In genomic region chr2:20735444-20735843, GRCm38 (mm10) we compare ENCODE assay signal across 15 mouse cellular contexts.
DNase-seq lines count a peak whose midpoint lies in the region; ATAC-seq and TF ChIP-seq lines count a peak whose summit lies in the region.
"Had no signal": no experiment of that assay in that cellular context is flagged by ENCODE, and none has a peak within 500 bp of the region (broad histone marks: within the 10 kb centered on the region; RNA-seq: fewer than 3 reads in every experiment).

No protein-coding gene starts in this region.

- no peak for TF ChIP-seq POLR2A in liver, adult 2 months (IDR thresholded peaks at IDR 0.05; ENCODE audit: extremely low read depth, insufficient read depth, low read length)
- TF ChIP-seq POLR2A in ES-Bruce4 (IDR thresholded peaks at IDR 0.05; ENCODE audit: insufficient read depth, low read length) = no peak

- peak; percentile 13 for DNase-seq in embryo, embryonic 10 days (ENCODE audit: low spot score)
- no peak for DNase-seq in embryo, embryonic 11 days
- DNase-seq in liver, adult 2 months (ENCODE audit: extremely low read depth, low read depth, low spot score) = peak; percentile 24
- no peak for DNase-seq in cerebellum, adult 18-20 months
- no peak for DNase-seq in right cerebral cortex, postnatal 36 days (ENCODE audit: low spot score in 2 of 2)
- DNase-seq: cerebellum, adult 8-10 months; heart, adult 2 months; heart, postnatal 36 days; kidney, adult 2 months; liver; right cerebral cortex, postnatal 4 days had no signal

- no peak for TF ChIP-seq EP300 in ES-Bruce4 (IDR thresholded peaks at IDR 0.05; ENCODE audit: insufficient read depth, low read depth, low read length)

- H3K27ac ChIP-seq in liver, adult 2 months (replicated peaks; ENCODE audit: insufficient read depth, low read depth, low read length) = no peak overlapping the region
- H3K27ac ChIP-seq in liver, embryonic 12.5 days = no peak overlapping the region
- H3K27ac ChIP-seq in ES-Bruce4 (ENCODE audit: insufficient read depth, low read length) = peak overlapping the region; percentile 94
- H3K27ac ChIP-seq: heart, adult 2 months; layer of hippocampus, adult 2 months had no signal

- H3K27me3 ChIP-seq in liver, adult 2 months (ENCODE audit: control insufficient read depth, insufficient read depth, low read length) = no peaks in the 10 kb centered on the region
- no peaks in the 10 kb centered on the region for H3K27me3 ChIP-seq in liver, embryonic 12.5 days (replicated peaks)
- no peaks in the 10 kb centered on the region for H3K27me3 ChIP-seq in ES-Bruce4 (ENCODE audit: control insufficient read depth, insufficient read depth, low read length, poor library complexity, severe bottlenecking)

- H3K4me2 ChIP-seq in liver, embryonic 12.5 days = no peak overlapping the region

- no peak overlapping the region for H3K4me3 ChIP-seq in liver, adult 2 months (ENCODE audit: insufficient read depth, low read depth, low read length)
- H3K4me3 ChIP-seq in liver, embryonic 12.5 days = no peak overlapping the region
- H3K4me3 ChIP-seq in ES-Bruce4 (ENCODE audit: low read depth, low read length) = no peak overlapping the region
- H3K4me3 ChIP-seq: heart, adult 2 months; layer of hippocampus, adult 2 months had no signal

- TF ChIP-seq CTCF in liver, adult 2 months (IDR thresholded peaks at IDR 0.05; ENCODE audit: low read depth, low read length) = no peak
- TF ChIP-seq CTCF in ES-Bruce4 (IDR thresholded peaks at IDR 0.05; ENCODE audit: low read depth, low read length) = no peak

- WGBS in liver, adult 2 months = 79% methylated on average over 3 of the region's 3 CpGs
- 62% methylated on average over 3 of the region's 3 CpGs for WGBS in liver, embryonic 12.5 days (ENCODE audit: insufficient replicate concordance)

- no peak for ATAC-seq in liver, embryonic 12.5 days
- peak; percentile 57 for ATAC-seq in megakaryocyte progenitor cell, adult 5-6 weeks (replicated peaks; ENCODE audit: poor library complexity)

- H3K36me3 ChIP-seq in liver, adult 2 months (ENCODE audit: control insufficient read depth, insufficient read depth, low read length) = no peaks in the 10 kb centered on the region
- no peaks in the 10 kb centered on the region for H3K36me3 ChIP-seq in liver, embryonic 12.5 days
- 0 out of 2 replicates have a peak, but pooled peaks cover 7% of the 10 kb centered on the region for H3K36me3 ChIP-seq in ES-Bruce4 (ENCODE audit: control insufficient read depth, insufficient read depth, low read length, poor library complexity, severe bottlenecking)

- H3K9ac ChIP-seq in liver, adult 2 months (ENCODE audit: low read depth, low read length) = no peak overlapping the region
- no peak overlapping the region for H3K9ac ChIP-seq in liver, embryonic 12.5 days
- H3K9ac ChIP-seq in ES-Bruce4 (ENCODE audit: low read depth, poor library complexity, severe bottlenecking) = no peak overlapping the region

- no peaks in the 10 kb centered on the region for H3K9me3 ChIP-seq in liver, embryonic 12.5 days (replicated peaks)
- no peaks in the 10 kb centered on the region for H3K9me3 ChIP-seq in ES-Bruce4 (replicated peaks; ENCODE audit: control insufficient read depth, insufficient read depth, low read length, poor library complexity, severe bottlenecking)

- H3K79me2 ChIP-seq in liver, adult 2 months (ENCODE audit: control insufficient read depth, insufficient read depth, low read length) = no peaks in the 10 kb centered on the region; the same call in 1 of the 2 replicates

- peaks cover 8% of the 10 kb centered on the region for H3K4me1 ChIP-seq in liver, adult 2 months (ENCODE audit: control insufficient read depth, insufficient read depth, low read length)
- no peaks in the 10 kb centered on the region; the same call in 1 of the 2 replicates for H3K4me1 ChIP-seq in liver, embryonic 12.5 days
- H3K4me1 ChIP-seq in ES-Bruce4 (ENCODE audit: control insufficient read depth, insufficient read depth, low read length) = peaks cover 2% of the 10 kb centered on the region

Comparison
In these comparisons a context has a peak if more than half of its experiments do, and no peak if none do; other contexts are left out.
1. DNase-seq: peak in embryo, embryonic 10 days (single experiment) and liver, adult 2 months (single experiment); none in embryo, embryonic 11 days (single experiment), cerebellum, adult 18-20 months (0 of 2) and right cerebral cortex, postnatal 36 days (0 of 2).